Mouse (Mus musculus) cerebellum, adult 18-20 months (tissue): ENCODE measurements at regions not wholly inside any gene's neighbourhood (a gene's known extent, or its start where the extent isn't known, plus 50 kb on each side); places are given as distances from the start of the nearest gene placed in this dataset.

Experiments used
- DNase-seq, 2 experiments: peaks; one replicate each; pipeline ENCODE4 v3.0.0; 2021

GRCm38 (mm10) chr11:65490426-65490825 is 220.6 kb upstream of the Myocd start:
- no peak for DNase-seq

- DNase-seq: peak; percentile 60 to 67
Measured at GRCm38 (mm10) chr11:65475821-65476540, 206.2 kb upstream of the Myocd start.

- peak; percentile 78 for DNase-seq
Measured at GRCm38 (mm10) chr11:65475302-65475701, 205.5 kb upstream of the Myocd start.

- DNase-seq: no peak
Measured at GRCm38 (mm10) chr11:65469762-65470741, 200.3 kb upstream of the Myocd start.

GRCm38 (mm10) chr11:65461044-65461443 is 191.3 kb upstream of the Myocd start:
- DNase-seq: no peak

- DNase-seq: no peak
Measured at GRCm38 (mm10) chr11:65448436-65448835, 178.6 kb upstream of the Myocd start.

- DNase-seq: no peak
Measured at GRCm38 (mm10) chr11:65443466-65444024, 173.8 kb upstream of the Myocd start.

GRCm38 (mm10) chr11:65435699-65436161 is 165.9 kb upstream of the Myocd start:
- DNase-seq: peak; percentile 6 to 8

- DNase-seq: no peak
Measured at GRCm38 (mm10) chr11:65421889-65422288, 152.1 kb upstream of the Myocd start.

GRCm38 (mm10) chr11:65408621-65409020 is 138.8 kb upstream of the Myocd start:
- DNase-seq: no peak

- DNase-seq: peak; percentile 53 to 61
Measured at GRCm38 (mm10) chr11:65402460-65403154, 132.8 kb upstream of the Myocd start.

- no peak for DNase-seq
Measured at GRCm38 (mm10) chr11:65389238-65389637, 119.4 kb upstream of the Myocd start.

GRCm38 (mm10) chr11:65386291-65387061 is 116.7 kb upstream of the Myocd start:
- no peak for DNase-seq

- DNase-seq: no peak
Measured at GRCm38 (mm10) chr11:65375361-65375760, 105.6 kb upstream of the Myocd start.

GRCm38 (mm10) chr11:65373136-65373535 is 103.3 kb upstream of the Myocd start:
- DNase-seq: no peak

- DNase-seq: no peak
Measured at GRCm38 (mm10) chr11:65372309-65372811, 102.6 kb upstream of the Myocd start.

- no peak for DNase-seq
Measured at GRCm38 (mm10) chr11:65367825-65368224, 98.0 kb upstream of the Myocd start.

- no peak for DNase-seq
Measured at GRCm38 (mm10) chr11:65366677-65367370, 97.0 kb upstream of the Myocd start.

GRCm38 (mm10) chr11:65365751-65366559 is 96.2 kb upstream of the Myocd start:
- no peak for DNase-seq

- DNase-seq: no peak
Measured at GRCm38 (mm10) chr11:65364910-65365309, 95.1 kb upstream of the Myocd start.
